Mouse (Mus musculus): ENCODE data around the gene Clasp1. TPM values are rescaled to one million over a fixed set of nuclear protein-coding genes. Genes with fewer than 3 reads are reported as not detected.

Gene Clasp1
- total and polyA plus RNA-seq, 3 experiments, result 13.9 to 21.3 TPM; not detected in 1

- no peaks in the 10 kb centered on the region for H3K27me3 ChIP-seq (ENCODE audit: control insufficient read depth in 1 of 2, insufficient read depth in 2 of 2, low read length in 2 of 2)
- H3K36me3 ChIP-seq (ENCODE audit: control insufficient read depth in 1 of 2, insufficient read depth in 2 of 2, low read length in 2 of 2), result no peaks in the 10 kb centered on the region
- no peak overlapping the region for H3K9ac ChIP-seq (ENCODE audit: control insufficient read depth, low read depth, low read length, poor library complexity, severe bottlenecking)
- no peaks in the 10 kb centered on the region for H3K4me1 ChIP-seq (ENCODE audit: control insufficient read depth in 1 of 2, insufficient read depth in 2 of 2, low read length in 2 of 2)
- H3K27ac ChIP-seq (ENCODE audit: control insufficient read depth, low read depth, low read length), result no peak overlapping the region
- TF ChIP-seq CHD2 (IDR thresholded peaks at IDR 0.05; ENCODE audit: low read length) (no peak), USF2 (IDR thresholded peaks at IDR 0.05; ENCODE audit: borderline replicate concordance in 1 of 2, insufficient read depth in 1 of 2, low read depth in 1 of 2, low read length in 2 of 2) (no peak), NRF1 (IDR thresholded peaks at IDR 0.05; ENCODE audit: insufficient read depth, low read depth, low read length, poor library complexity, severe bottlenecking) (no peak), MYC (IDR thresholded peaks at IDR 0.05; ENCODE audit: low read depth, low read length) (no peak), UBTF (IDR thresholded peaks at IDR 0.05; ENCODE audit: borderline replicate concordance, insufficient read depth, low read depth, low read length) (no peak), SIN3A (IDR thresholded peaks at IDR 0.05; ENCODE audit: low read length) (no peak), RAD21 (IDR thresholded peaks at IDR 0.05; ENCODE audit: low read depth, low read length) (no peak)
- no peak for DNase-seq (ENCODE audit: low read depth, low spot score)
- no peak overlapping the region for H3K4me3 ChIP-seq (ENCODE audit: control insufficient read depth in 1 of 2, insufficient read depth in 1 of 2, low read depth in 2 of 2, low read length in 2 of 2)
- H3K9me3 ChIP-seq (replicated peaks; ENCODE audit: insufficient read depth, low read length), result no peaks in the 10 kb centered on the region
- H3K79me2 ChIP-seq (ENCODE audit: control insufficient read depth, insufficient read depth, low read length, poor library complexity), result no peaks in the 10 kb centered on the region
These were observed 234.0 kb downstream of the Clasp1 start for GRCm38 (mm10) chr1:118622857-118623256.

- H3K27me3 ChIP-seq (ENCODE audit: control insufficient read depth in 1 of 2, insufficient read depth in 2 of 2, low read length in 2 of 2), result no peaks in the 10 kb centered on the region
These were observed 236.6 kb downstream of the Clasp1 start for GRCm38 (mm10) chr1:118625461-118625860.

GRCm38 (mm10) chr1:118625921-118626320, 237.1 kb downstream of the Clasp1 start:
- no peak for TF ChIP-seq HCFC1 (IDR thresholded peaks at IDR 0.05; ENCODE audit: low read depth, low read length)
- TF ChIP-seq SMC3 (IDR thresholded peaks at IDR 0.05; ENCODE audit: low read depth, low read length), result no peak
- no peak for TF ChIP-seq USF2 (IDR thresholded peaks at IDR 0.05; ENCODE audit: borderline replicate concordance in 1 of 2, insufficient read depth in 1 of 2, low read depth in 1 of 2, low read length in 2 of 2)
- no peak for TF ChIP-seq TAL1 (IDR thresholded peaks at IDR 0.05; ENCODE audit: low read length)
- no peak for TF ChIP-seq MYC (IDR thresholded peaks at IDR 0.05; ENCODE audit: low read depth, low read length)
- no peak for TF ChIP-seq NRF1 (IDR thresholded peaks at IDR 0.05; ENCODE audit: insufficient read depth, low read depth, low read length, poor library complexity, severe bottlenecking)
- TF ChIP-seq NELFE (IDR thresholded peaks at IDR 0.05; ENCODE audit: low read depth, low read length), result no peak
- no peak for TF ChIP-seq MYB (IDR thresholded peaks at IDR 0.05; ENCODE audit: low read depth, low read length)
- TF ChIP-seq GABPA (IDR thresholded peaks at IDR 0.05; ENCODE audit: low read depth, low read length), result no peak
- TF ChIP-seq TCF12 (IDR thresholded peaks at IDR 0.05; ENCODE audit: low read depth, low read length), result no peak
- no peak for TF ChIP-seq CHD2 (IDR thresholded peaks at IDR 0.05; ENCODE audit: low read length)
- H3K4me1 ChIP-seq (ENCODE audit: control insufficient read depth in 1 of 2, insufficient read depth in 2 of 2, low read length in 2 of 2), result no peaks in the 10 kb centered on the region
- H3K27me3 ChIP-seq (ENCODE audit: control insufficient read depth in 1 of 2, insufficient read depth in 2 of 2, low read length in 2 of 2), result no peaks in the 10 kb centered on the region
- H3K79me2 ChIP-seq (ENCODE audit: control insufficient read depth, insufficient read depth, low read length, poor library complexity), result no peaks in the 10 kb centered on the region
- no peak overlapping the region for H3K4me3 ChIP-seq (ENCODE audit: control insufficient read depth in 1 of 2, insufficient read depth in 1 of 2, low read depth in 2 of 2, low read length in 2 of 2)
- H3K36me3 ChIP-seq (ENCODE audit: control insufficient read depth in 1 of 2, insufficient read depth in 2 of 2, low read length in 2 of 2), result no peaks in the 10 kb centered on the region
- H3K9ac ChIP-seq (ENCODE audit: control insufficient read depth, low read depth, low read length, poor library complexity, severe bottlenecking), result no peak overlapping the region
- no peaks in the 10 kb centered on the region for H3K9me3 ChIP-seq (replicated peaks; ENCODE audit: insufficient read depth, low read length)
- DNase-seq (ENCODE audit: low read depth, low spot score), result no peak
- H3K27ac ChIP-seq (ENCODE audit: control insufficient read depth, low read depth, low read length), result no peak overlapping the region

More at GRCm38 (mm10) chr1:118625461-118625860, 236.6 kb downstream of the Clasp1 start:
- Histone ChIP-seq H3K27ac (ENCODE audit: control insufficient read depth, low read depth, low read length) (no peak overlapping the region), H3K4me3 (ENCODE audit: control insufficient read depth in 1 of 2, insufficient read depth in 1 of 2, low read depth in 2 of 2, low read length in 2 of 2) (no peak overlapping the region), H3K9ac (ENCODE audit: control insufficient read depth, low read depth, low read length, poor library complexity, severe bottlenecking) (no peak overlapping the region), H3K79me2 (ENCODE audit: control insufficient read depth, insufficient read depth, low read length, poor library complexity) (no peaks in the 10 kb centered on the region), H3K36me3 (ENCODE audit: control insufficient read depth in 1 of 2, insufficient read depth in 2 of 2, low read length in 2 of 2) (no peaks in the 10 kb centered on the region), H3K4me1 (ENCODE audit: control insufficient read depth in 1 of 2, insufficient read depth in 2 of 2, low read length in 2 of 2) (no peaks in the 10 kb centered on the region), H3K9me3 (replicated peaks; ENCODE audit: insufficient read depth, low read length) (no peaks in the 10 kb centered on the region)
- no peak for DNase-seq (ENCODE audit: low read depth, low spot score)
- TF ChIP-seq MXI1 (IDR thresholded peaks at IDR 0.05; ENCODE audit: low read depth, low read length), result no peak
- TF ChIP-seq CHD1 (IDR thresholded peaks at IDR 0.05; ENCODE audit: low read depth, low read length), result no peak
- no peak for TF ChIP-seq MAFK (IDR thresholded peaks at IDR 0.05; ENCODE audit: borderline replicate concordance, low read depth, low read length)
- no peak for TF ChIP-seq GATA1 (IDR thresholded peaks at IDR 0.05; ENCODE audit: low read depth, low read length)
- TF ChIP-seq HCFC1 (IDR thresholded peaks at IDR 0.05; ENCODE audit: low read depth, low read length), result no peak
- no peak for TF ChIP-seq UBTF (IDR thresholded peaks at IDR 0.05; ENCODE audit: borderline replicate concordance, insufficient read depth, low read depth, low read length)

Data from MEL (cell line).